Mouse (Mus musculus): ENCODE results near the gene Fbxw11.

Fbxw11 gene

GRCm38 (mm10) chr11:32625677-32626076, 16.8 kb upstream of the Fbxw11 start:
- DNase-seq = peak; percentile 77 to 81

- DNase-seq = no peak
Observed at GRCm38 (mm10) chr11:32626079-32626478, 16.4 kb upstream of the Fbxw11 start.

DNA sequence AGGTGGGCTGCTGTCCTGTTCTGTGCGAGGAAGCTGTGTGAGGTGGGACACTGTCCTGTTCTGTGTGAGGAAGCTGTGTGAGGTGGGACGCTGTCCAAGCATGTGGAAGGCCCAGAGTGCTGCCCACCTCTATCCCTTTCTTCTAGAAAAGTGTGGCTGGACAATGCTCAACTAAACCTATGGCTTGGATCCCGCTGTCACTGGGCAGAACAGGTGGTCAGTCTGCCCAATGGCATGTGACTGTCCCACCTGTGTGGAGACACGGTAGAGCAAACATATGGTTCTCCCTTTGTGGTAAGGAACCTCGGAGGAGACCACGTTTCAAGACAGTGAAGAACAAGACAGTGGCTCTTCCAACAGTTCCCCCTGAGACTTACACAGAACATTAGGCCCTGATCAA, 14.6 kb upstream of the Fbxw11 start:
- DNase-seq = no peak

DNA sequence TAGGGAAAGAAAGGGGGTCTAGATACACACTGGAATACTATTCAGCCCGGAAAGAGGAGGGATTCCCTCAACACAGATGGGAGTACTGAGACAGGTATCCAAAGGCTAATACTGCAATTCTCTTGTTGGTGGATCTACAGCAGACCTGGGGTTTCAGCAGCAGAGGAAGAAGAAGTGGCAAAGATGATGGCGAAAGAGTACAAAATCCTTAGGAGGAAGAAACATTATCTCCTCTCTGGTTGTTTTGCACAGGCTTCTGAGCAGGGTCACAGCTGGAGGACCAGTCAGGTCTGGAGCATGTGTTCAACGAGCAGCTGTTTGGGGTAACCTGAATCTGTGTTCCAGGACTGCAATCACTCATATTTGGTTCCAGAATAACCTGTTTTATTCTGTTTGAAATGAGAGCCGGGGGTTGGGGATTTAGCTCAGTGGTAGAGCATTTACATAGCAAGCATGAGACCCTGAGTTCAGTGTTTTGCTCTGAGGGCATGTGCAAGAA, 12.8 kb upstream of the Fbxw11 start:
- no peak for DNase-seq

- DNase-seq = no peak
Observed at GRCm38 (mm10) chr11:32632671-32633070, 9.9 kb upstream of the Fbxw11 start.

- DNase-seq = no peak
Observed at GRCm38 (mm10) chr11:32633542-32633941, 9.0 kb upstream of the Fbxw11 start.

- no peak for DNase-seq
Observed at GRCm38 (mm10) chr11:32634143-32634542, 8.4 kb upstream of the Fbxw11 start.

GRCm38 (mm10) chr11:32634842-32635241, 7.7 kb upstream of the Fbxw11 start:
- no peak for DNase-seq

DNA sequence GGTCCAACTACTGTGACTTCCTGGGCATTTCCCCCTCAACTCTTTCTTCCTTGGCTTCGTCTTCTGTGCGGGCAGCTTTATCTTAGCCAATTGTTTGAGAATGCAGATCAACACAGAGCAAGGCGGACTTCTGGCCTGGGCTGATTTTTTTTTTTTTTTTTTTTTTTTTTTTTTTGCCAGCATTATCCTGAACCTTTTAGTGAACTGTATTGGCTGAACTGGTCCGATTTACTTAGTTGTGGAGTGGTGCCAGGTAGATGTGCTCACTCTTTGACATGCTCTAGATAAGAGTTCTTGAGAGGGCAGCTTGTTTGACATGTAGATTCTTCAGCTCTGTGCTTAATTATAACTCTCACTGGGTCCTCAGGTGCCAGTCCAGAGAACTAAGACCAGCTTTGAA, 6.2 kb upstream of the Fbxw11 start:
- no peak for DNase-seq

- no peak for DNase-seq
Observed at GRCm38 (mm10) chr11:32638521-32639255, 3.8 kb upstream of the Fbxw11 start.

DNA sequence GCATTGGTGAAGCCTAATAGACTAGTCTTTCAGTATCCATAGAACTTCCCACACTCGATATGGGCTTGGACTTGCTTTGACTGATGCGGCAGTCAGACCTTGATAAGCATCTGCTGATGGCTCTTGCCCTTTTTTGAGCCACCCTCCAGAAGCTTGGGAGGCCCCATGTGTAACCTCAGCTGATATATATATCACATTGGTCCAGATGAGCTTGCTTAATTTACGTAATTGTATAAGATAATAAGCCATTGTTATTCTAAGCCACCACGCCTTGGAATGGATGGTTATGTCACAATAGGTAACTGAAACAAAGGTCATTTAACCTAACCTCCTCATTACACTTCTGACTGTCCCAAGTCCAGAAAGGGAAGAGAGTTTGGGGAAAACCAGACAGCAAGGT, 1.9 kb upstream of the Fbxw11 start:
- DNase-seq = no peak

- DNase-seq = peak; percentile 59 to 76
Observed at GRCm38 (mm10) chr11:32642899-32643886, 669 bp downstream of the Fbxw11 start.

- DNase-seq = no peak
Observed at GRCm38 (mm10) chr11:32644010-32644409, 1.5 kb downstream of the Fbxw11 start.

GRCm38 (mm10) chr11:32647265-32647664, 4.7 kb downstream of the Fbxw11 start:
- DNase-seq = no peak

DNA sequence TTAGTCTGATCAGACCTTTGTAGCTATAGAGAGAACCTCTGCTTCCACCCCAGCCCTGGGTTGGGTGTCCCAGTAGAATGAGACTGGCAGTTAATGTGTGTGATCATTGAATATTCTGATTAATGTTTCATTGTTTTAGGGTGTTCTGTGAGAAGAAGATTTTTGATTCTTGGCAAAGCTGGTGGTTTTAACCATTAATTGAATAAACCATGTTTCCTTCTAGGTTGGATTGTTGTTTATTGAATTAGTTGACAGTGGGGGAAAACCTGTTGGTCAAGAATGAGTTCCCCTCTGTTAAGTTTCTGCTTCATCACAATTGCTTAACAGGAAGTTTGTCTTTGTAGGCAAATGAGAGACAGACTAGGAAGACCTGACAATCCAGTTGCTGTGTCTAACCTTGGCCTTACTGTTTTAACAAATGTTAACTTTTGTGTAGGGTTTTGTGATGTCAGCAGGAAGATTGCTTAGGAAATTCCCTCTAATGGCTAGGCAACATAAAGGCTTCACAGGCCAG, 7.8 kb downstream of the Fbxw11 start:
- DNase-seq = no peak

DNA sequence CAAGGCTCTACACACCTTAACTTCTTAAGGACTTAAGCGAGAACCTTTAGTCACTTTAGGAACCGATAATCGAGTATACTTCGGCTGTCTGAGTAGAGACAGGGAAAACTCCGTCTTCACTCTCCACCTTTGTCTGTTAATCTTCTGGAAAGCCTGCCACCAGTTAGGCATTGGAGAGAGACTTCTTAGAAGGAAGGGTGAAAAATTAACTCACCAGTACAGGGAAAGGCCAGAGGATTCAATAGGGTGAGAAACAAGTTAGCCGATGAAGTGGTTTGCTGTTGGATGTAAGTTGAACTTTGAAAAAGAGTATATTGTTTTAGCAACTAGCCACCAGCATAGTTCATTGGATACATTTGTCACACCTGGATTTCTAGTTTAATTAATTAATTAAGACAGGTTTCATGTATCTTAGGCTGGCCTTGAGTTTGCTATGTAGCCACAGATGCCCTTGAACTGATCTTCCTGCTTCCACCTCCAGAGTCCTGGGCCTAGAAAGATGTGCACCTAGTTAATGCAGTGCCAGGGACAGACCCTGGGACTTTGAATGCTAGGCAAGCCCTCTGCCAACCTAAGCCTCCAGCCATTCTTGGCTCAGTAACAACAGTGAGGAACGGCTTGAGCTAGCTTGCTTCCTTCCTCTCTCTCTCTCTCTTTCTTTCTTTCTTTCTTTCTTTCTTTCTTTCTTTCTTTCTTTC, 8.5 kb downstream of the Fbxw11 start:
- DNase-seq = no peak

DNA sequence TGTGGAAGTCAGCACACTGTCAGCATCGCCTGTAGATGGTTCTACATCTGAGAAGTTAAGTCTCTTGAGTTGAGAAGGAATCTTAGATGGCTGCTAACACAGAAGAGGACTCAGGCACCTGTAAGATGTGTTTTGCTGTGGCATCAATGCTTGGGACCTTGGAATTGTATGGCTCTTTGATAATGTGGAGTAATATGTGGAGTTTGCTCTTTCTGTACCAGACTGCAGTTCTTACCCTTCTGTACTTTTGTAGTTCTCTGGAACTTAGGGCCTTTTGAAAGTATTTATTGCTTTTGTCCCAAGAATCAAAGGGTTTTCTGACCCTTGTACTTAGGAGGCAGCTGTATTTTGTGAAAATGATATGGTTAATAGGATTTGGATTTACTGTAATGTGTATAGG, 9.2 kb downstream of the Fbxw11 start:
- DNase-seq = no peak

DNA sequence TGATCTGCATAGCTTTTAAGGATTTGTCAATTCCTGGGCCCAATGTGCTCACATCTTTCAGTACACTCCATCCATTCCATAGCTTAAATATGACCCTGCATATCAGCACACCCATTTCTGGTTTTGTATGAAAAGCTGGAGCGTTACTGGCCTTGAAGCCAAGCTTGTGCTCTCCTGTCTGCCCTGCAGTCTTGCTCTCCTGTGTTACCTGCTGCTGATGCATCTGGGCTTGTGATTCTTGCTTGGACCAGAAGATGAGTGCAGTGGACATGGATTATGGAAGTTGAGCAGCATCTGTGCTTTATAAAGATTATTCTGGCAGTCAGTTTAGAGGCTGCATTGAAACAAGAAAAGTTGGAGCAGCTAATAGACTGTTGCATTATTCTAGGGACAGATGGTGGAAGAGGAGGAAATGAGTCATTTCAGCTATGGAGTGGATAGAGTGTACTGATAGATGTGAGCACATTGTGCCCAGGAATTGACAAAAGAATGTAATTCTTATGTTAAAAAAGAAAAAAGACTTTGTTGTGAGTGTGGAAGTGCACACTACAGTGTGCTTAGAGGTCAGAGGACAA, 19.6 kb downstream of the Fbxw11 start:
- DNase-seq = no peak

- no peak for DNase-seq
Observed at GRCm38 (mm10) chr11:32665639-32666038, 23.1 kb downstream of the Fbxw11 start.

DNA sequence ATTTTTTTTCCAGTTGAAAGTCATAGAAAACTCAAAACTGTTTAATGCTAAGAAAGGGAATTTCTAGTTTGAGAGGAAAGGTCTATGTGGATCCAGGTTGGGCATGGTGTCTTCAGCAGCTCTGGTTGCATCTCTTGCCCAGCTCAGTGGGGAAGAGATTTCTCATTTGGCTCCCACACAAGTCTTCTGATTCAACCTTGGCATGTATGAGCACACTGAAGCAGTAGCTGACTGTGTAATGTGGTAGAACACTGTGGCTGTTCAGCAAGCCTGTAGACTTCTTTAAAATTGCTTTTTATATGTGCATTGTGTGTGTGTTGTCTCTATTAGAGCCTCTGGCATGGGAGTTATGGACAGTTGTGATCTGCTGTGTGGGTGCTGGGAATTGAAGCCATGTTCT, 24.5 kb downstream of the Fbxw11 start:
- peak; percentile 65 to 82 for DNase-seq

- DNase-seq = no peak
Observed at GRCm38 (mm10) chr11:32671480-32671879, 29.0 kb downstream of the Fbxw11 start.

DNA sequence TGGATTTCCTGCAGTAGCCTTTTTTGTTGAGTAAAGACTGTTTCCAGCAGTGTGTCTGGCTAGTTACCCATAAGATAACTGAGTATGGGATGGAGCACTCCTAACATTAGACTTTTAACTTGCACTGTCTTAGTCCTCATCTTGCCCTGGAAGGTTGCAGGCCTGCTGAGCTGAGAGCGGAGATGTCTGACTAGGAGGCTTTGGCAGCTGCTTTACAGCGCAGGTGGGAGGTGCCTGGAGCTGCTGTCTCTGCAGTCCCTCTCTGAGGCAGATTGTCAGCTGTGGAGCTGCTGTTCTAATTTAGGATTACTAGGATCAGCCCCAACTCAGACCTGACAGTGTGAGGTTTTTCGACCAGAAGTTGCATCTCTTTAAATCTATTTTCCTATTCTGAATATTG, 34.3 kb downstream of the Fbxw11 start:
- no peak for DNase-seq

All from cerebellum, postnatal 14 days (tissue).